Mouse (Mus musculus): Measurements from ENCODE around the gene Tbrg1.
A peak's percentile ranks its signal among the peaks of the same experiment; 100 is the strongest.

DNA sequence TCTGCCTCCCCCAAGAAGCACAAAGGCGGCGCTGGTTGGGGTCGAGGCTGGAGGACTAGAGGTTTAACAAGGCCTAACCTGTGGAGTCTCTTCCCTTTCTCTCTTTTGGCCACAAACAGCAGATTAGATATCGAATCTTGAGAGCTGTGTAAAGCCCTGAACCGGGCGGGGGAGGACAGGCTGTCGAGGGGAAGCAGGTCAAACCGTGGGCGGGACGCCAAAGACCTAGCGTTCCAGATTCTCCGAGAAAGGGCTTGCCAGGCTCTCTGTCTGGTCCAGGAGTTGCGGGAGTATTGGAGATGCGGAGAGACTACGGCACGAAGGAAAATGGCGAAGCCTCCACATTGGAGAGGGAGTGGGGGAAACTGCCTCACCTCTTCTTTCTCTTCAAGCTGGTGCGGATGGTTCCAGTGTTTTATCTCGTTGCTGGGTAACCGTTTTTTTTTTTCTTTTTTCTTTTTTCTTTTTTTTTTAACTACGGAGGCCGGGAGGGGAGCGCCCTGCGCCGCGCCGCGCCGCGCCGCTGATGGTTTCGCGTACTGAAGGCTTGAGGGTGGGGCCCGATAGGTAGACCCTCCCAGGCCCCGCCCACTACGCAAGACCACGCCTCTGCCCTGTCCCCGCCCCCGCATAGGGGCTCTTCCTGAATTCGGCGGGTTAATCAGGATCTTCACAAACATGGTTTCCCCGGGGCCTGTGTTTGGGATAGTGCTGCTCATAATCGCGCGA is 43.8 kb downstream of the Tbrg1 start, which contains the start of gene Spa17:
- TF ChIP-seq CTCF (IDR thresholded peaks at IDR 0.05; ENCODE audit: borderline replicate concordance, control insufficient read depth, extremely low read depth, insufficient read depth, low read length, poor library complexity): peak; percentile 18; the same call in 1 of the 2 replicates
- peak; percentile 64; the same call in 1 of the 2 replicates for TF ChIP-seq POLR2A (IDR thresholded peaks at IDR 0.05; ENCODE audit: control insufficient read depth, extremely low read depth, insufficient read depth, low read length, poor library complexity)
